Mouse (Mus musculus): ENCODE measurements at regions not wholly inside any gene's neighbourhood (a gene's known extent, or its start where the extent isn't known, plus 50 kb on each side); places are given as distances from the start of the nearest gene placed in this dataset.

- Histone ChIP-seq H3K4me3 (ENCODE audit: insufficient read depth, low read depth, low read length) (no peak overlapping the region), H3K79me2 (ENCODE audit: control insufficient read depth, insufficient read depth, low read length) (no peaks in the 10 kb centered on the region), H3K27me3 (ENCODE audit: control insufficient read depth, insufficient read depth, low read length) (no peaks in the 10 kb centered on the region), H3K9ac (ENCODE audit: low read depth, low read length) (no peak overlapping the region), H3K36me3 (ENCODE audit: control insufficient read depth, insufficient read depth, low read length) (no peaks in the 10 kb centered on the region), H3K27ac (replicated peaks; ENCODE audit: insufficient read depth, low read depth, low read length) (no peak overlapping the region), H3K4me1 (ENCODE audit: control insufficient read depth, insufficient read depth, low read length) (no peaks in the 10 kb centered on the region)
- no peak for DNase-seq (ENCODE audit: extremely low read depth, low read depth, low spot score)
- WGBS, result 82% methylated on average over 5 of the region's 5 CpGs
- no peak for TF ChIP-seq CTCF (IDR thresholded peaks at IDR 0.05; ENCODE audit: low read depth, low read length)
- no peak for TF ChIP-seq POLR2A (IDR thresholded peaks at IDR 0.05; ENCODE audit: extremely low read depth, insufficient read depth, low read length)
These were observed 363.7 kb upstream of the Satb1 start for GRCm38 (mm10) chr17:52196811-52197210.

GRCm38 (mm10) chr17:52195804-52196203 lies 362.7 kb upstream of the Satb1 start:
- Histone ChIP-seq H3K4me1 (ENCODE audit: control insufficient read depth, insufficient read depth, low read length) (no peaks in the 10 kb centered on the region), H3K9ac (ENCODE audit: low read depth, low read length) (no peak overlapping the region), H3K79me2 (ENCODE audit: control insufficient read depth, insufficient read depth, low read length) (no peaks in the 10 kb centered on the region), H3K4me3 (ENCODE audit: insufficient read depth, low read depth, low read length) (no peak overlapping the region), H3K27me3 (ENCODE audit: control insufficient read depth, insufficient read depth, low read length) (no peaks in the 10 kb centered on the region), H3K27ac (replicated peaks; ENCODE audit: insufficient read depth, low read depth, low read length) (no peak overlapping the region), H3K36me3 (ENCODE audit: control insufficient read depth, insufficient read depth, low read length) (no peaks in the 10 kb centered on the region)
- WGBS, result 87% methylated on average over 5 of the region's 5 CpGs
- no peak for TF ChIP-seq CTCF (IDR thresholded peaks at IDR 0.05; ENCODE audit: low read depth, low read length)
- DNase-seq (ENCODE audit: extremely low read depth, low read depth, low spot score), result no peak

GRCm38 (mm10) chr17:52191064-52191682 lies 358.1 kb upstream of the Satb1 start:
- Histone ChIP-seq H3K4me3 (ENCODE audit: insufficient read depth, low read depth, low read length) (no peak overlapping the region), H3K4me1 (ENCODE audit: control insufficient read depth, insufficient read depth, low read length) (no peaks in the 10 kb centered on the region), H3K9ac (ENCODE audit: low read depth, low read length) (no peak overlapping the region), H3K27ac (replicated peaks; ENCODE audit: insufficient read depth, low read depth, low read length) (no peak overlapping the region), H3K36me3 (ENCODE audit: control insufficient read depth, insufficient read depth, low read length) (no peaks in the 10 kb centered on the region), H3K27me3 (ENCODE audit: control insufficient read depth, insufficient read depth, low read length) (no peaks in the 10 kb centered on the region), H3K79me2 (ENCODE audit: control insufficient read depth, insufficient read depth, low read length) (no peaks in the 10 kb centered on the region)
- TF ChIP-seq POLR2A (IDR thresholded peaks at IDR 0.05; ENCODE audit: extremely low read depth, insufficient read depth, low read length) (no peak), CTCF (IDR thresholded peaks at IDR 0.05; ENCODE audit: low read depth, low read length) (no peak)
- no peak for DNase-seq (ENCODE audit: extremely low read depth, low read depth, low spot score)
- 77% methylated on average over 6 of the region's 6 CpGs for WGBS

GRCm38 (mm10) chr17:52182706-52183105 lies 349.6 kb upstream of the Satb1 start:
- peak; percentile 18 for DNase-seq (ENCODE audit: extremely low read depth, low read depth, low spot score)
- Histone ChIP-seq H3K27me3 (ENCODE audit: control insufficient read depth, insufficient read depth, low read length) (no peaks in the 10 kb centered on the region), H3K9ac (ENCODE audit: low read depth, low read length) (no peak overlapping the region), H3K79me2 (ENCODE audit: control insufficient read depth, insufficient read depth, low read length) (no peaks in the 10 kb centered on the region), H3K4me3 (ENCODE audit: insufficient read depth, low read depth, low read length) (no peak overlapping the region), H3K27ac (replicated peaks; ENCODE audit: insufficient read depth, low read depth, low read length) (no peak overlapping the region), H3K4me1 (ENCODE audit: control insufficient read depth, insufficient read depth, low read length) (no peaks in the 10 kb centered on the region), H3K36me3 (ENCODE audit: control insufficient read depth, insufficient read depth, low read length) (no peaks in the 10 kb centered on the region)
- TF ChIP-seq CTCF (IDR thresholded peaks at IDR 0.05; ENCODE audit: low read depth, low read length) (no peak), POLR2A (IDR thresholded peaks at IDR 0.05; ENCODE audit: extremely low read depth, insufficient read depth, low read length) (no peak)
- WGBS, result 36% methylated on average over 3 of the region's 3 CpGs

GRCm38 (mm10) chr17:52177996-52178395 lies 344.9 kb upstream of the Satb1 start:
- H3K4me3 ChIP-seq (ENCODE audit: insufficient read depth, low read depth, low read length), result no peak overlapping the region
- H3K27ac ChIP-seq (replicated peaks; ENCODE audit: insufficient read depth, low read depth, low read length), result no peak overlapping the region
- H3K4me1 ChIP-seq (ENCODE audit: control insufficient read depth, insufficient read depth, low read length), result no peaks in the 10 kb centered on the region
- H3K27me3 ChIP-seq (ENCODE audit: control insufficient read depth, insufficient read depth, low read length), result no peaks in the 10 kb centered on the region
- H3K36me3 ChIP-seq (ENCODE audit: control insufficient read depth, insufficient read depth, low read length), result no peaks in the 10 kb centered on the region
- DNase-seq (ENCODE audit: extremely low read depth, low read depth, low spot score), result no peak
- H3K79me2 ChIP-seq (ENCODE audit: control insufficient read depth, insufficient read depth, low read length), result no peaks in the 10 kb centered on the region
- 79% methylated on average over 2 of the region's 2 CpGs for WGBS
- no peak overlapping the region for H3K9ac ChIP-seq (ENCODE audit: low read depth, low read length)
- TF ChIP-seq POLR2A (IDR thresholded peaks at IDR 0.05; ENCODE audit: extremely low read depth, insufficient read depth, low read length) (no peak), CTCF (IDR thresholded peaks at IDR 0.05; ENCODE audit: low read depth, low read length) (no peak)

- H3K36me3 ChIP-seq (ENCODE audit: control insufficient read depth, insufficient read depth, low read length), result no peaks in the 10 kb centered on the region
- DNase-seq (ENCODE audit: extremely low read depth, low read depth, low spot score), result no peak
- TF ChIP-seq POLR2A (IDR thresholded peaks at IDR 0.05; ENCODE audit: extremely low read depth, insufficient read depth, low read length), result no peak
- no peak for TF ChIP-seq CTCF (IDR thresholded peaks at IDR 0.05; ENCODE audit: low read depth, low read length)
- H3K4me1 ChIP-seq (ENCODE audit: control insufficient read depth, insufficient read depth, low read length), result no peaks in the 10 kb centered on the region
- WGBS, result 78% methylated on average over 10 of the region's 10 CpGs
- no peaks in the 10 kb centered on the region for H3K79me2 ChIP-seq (ENCODE audit: control insufficient read depth, insufficient read depth, low read length)
- H3K4me3 ChIP-seq (ENCODE audit: insufficient read depth, low read depth, low read length), result no peak overlapping the region
- no peak overlapping the region for H3K27ac ChIP-seq (replicated peaks; ENCODE audit: insufficient read depth, low read depth, low read length)
- no peaks in the 10 kb centered on the region for H3K27me3 ChIP-seq (ENCODE audit: control insufficient read depth, insufficient read depth, low read length)
- no peak overlapping the region for H3K9ac ChIP-seq (ENCODE audit: low read depth, low read length)
These were observed 335.2 kb upstream of the Satb1 start for GRCm38 (mm10) chr17:52168076-52168838.
